Mouse (Mus musculus) liver, postnatal 0 days (tissue): ENCODE measurements around the gene Wdr91. TPM values are rescaled to one million over a fixed set of nuclear protein-coding genes. Genes with fewer than 3 reads are reported as not detected.

Experiments
- ATAC-seq: fragments of 200-750 bp; cut with Nextera tagmentation; 2 replicates; pipeline ENCODE4 v1.8.0; 2017; ENCODE audit warnings: mild to moderate bottlenecking, moderate library complexity
- DNase-seq: peaks from one replicate; pipeline ENCODE4 v3.0.0-alpha.2; 2016
- H3K27ac ChIP-seq: fragments of 300-500 bp; sonication (generic); 2 replicates; pipeline ENCODE4 v1.5.1; 2014; ENCODE audit warnings: antibody characterized with exemption, moderate library complexity, mild to moderate bottlenecking, low read depth
- H3K27me3 ChIP-seq: fragments of 300-500 bp; sonication (generic); 2 replicates; pipeline ENCODE4 v1.6.1; 2014; ENCODE audit warnings: low read length, control low read depth, mixed read lengths; ENCODE audit not compliant: insufficient read depth
- H3K36me3 ChIP-seq: fragments of 300-500 bp; sonication (generic); replicated peaks from 2 replicates; pipeline ENCODE4 v1.6.1; 2014; ENCODE audit warnings: mild to moderate bottlenecking, control low read depth, low read length, moderate library complexity, mixed read lengths; ENCODE audit not compliant: insufficient read depth
- H3K4me1 ChIP-seq: fragments of 300-500 bp; sonication (generic); 2 replicates; pipeline ENCODE4 v1.6.1; 2014; ENCODE audit warnings: antibody characterized with exemption, mild to moderate bottlenecking, control low read depth; ENCODE audit not compliant: insufficient read depth
- H3K4me2 ChIP-seq: fragments of 300-500 bp; sonication (generic); 2 replicates; pipeline ENCODE4 v1.6.1; 2014; ENCODE audit warnings: low read depth, mild to moderate bottlenecking, low read length, moderate library complexity, mixed read lengths
- H3K4me3 ChIP-seq: fragments of 300-500 bp; sonication (generic); 2 replicates; pipeline ENCODE4 v1.5.1; 2014; ENCODE audit warnings: low read depth, low read length
- H3K9ac ChIP-seq: fragments of 300-500 bp; sonication (generic); replicated peaks from 2 replicates; pipeline ENCODE4 v1.6.1; 2014; ENCODE audit warnings: mild to moderate bottlenecking, moderate library complexity
- H3K9me3 ChIP-seq: fragments of 300-500 bp; sonication (generic); 2 replicates; pipeline ENCODE4 v1.6.1; 2016; ENCODE audit warnings: mild to moderate bottlenecking, control low read depth, low read length, mixed read lengths
- CTCF ChIP-seq: sonication (generic); IDR thresholded peaks from 2 replicates; pipeline ENCODE4 v1.5.1; 2016; ENCODE audit warnings: antibody characterized with exemption, low read depth
- EP300 ChIP-seq: IDR thresholded peaks from 2 replicates; pipeline ENCODE4 v1.6.1; 2016; ENCODE audit warnings: antibody characterized with exemption, low read depth, mild to moderate bottlenecking
- WGBS: fragments of 180-500 bp; shearing (Covaris S2); extraction: QIAGEN DNeasy Blood & Tissue Kit; methylation state at CpG from one replicate; pipeline ENCODE4 v1.1.7; 2014; ENCODE audit not compliant: insufficient replicate concordance; 5-methylcytosine and 5-hydroxymethylcytosine counted together
- polyA plus RNA-seq: library from polyadenylated mRNA; unstranded; fragments of >200 nt; fragmentation: Nextera tagmentation; extraction: Ambion mirVana; gene quantifications from 2 replicates; pipeline ENCODE4 v1.2.1, GENCODE M21; 2015

Gene Wdr91
- polyA plus RNA-seq, 1 experiment from 2014 or later = 5.7 TPM

DNA sequence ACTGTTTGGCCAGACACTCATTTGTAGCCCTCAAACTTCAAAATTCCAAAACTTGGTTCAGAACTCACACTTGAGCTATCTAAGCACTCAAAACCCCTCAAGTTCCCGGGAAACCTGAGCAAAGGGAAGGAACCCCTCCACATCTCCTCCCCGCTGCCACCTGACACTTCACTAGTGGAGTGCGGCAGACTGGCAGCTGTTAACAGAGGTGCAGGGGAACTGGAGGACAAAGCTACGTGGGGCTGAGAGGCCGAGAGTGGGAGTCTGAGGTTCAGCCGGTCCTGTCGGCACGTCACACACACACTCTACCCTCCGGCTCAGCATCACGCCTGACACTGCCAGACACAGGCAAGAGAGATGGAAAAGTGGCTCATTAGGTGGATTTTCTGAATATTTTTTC, 6.8 kb downstream of the Wdr91 start:
- no peaks in the 10 kb centered on the region for H3K9me3 ChIP-seq
- no peak overlapping the region for H3K4me3 ChIP-seq
- H3K9ac ChIP-seq = no peak overlapping the region
- 92% methylated on average over 10 of the region's 10 CpGs for WGBS
- no peak overlapping the region for H3K4me2 ChIP-seq
- H3K27ac ChIP-seq = no peak overlapping the region
- TF ChIP-seq CTCF (no peak), EP300 (no peak)
- H3K36me3 ChIP-seq = peaks cover 61% of the 10 kb centered on the region
- peaks cover 48% of the 10 kb centered on the region for H3K4me1 ChIP-seq
- DNase-seq (no peak), ATAC-seq (no peak)
- H3K27me3 ChIP-seq = no peaks in the 10 kb centered on the region

DNA sequence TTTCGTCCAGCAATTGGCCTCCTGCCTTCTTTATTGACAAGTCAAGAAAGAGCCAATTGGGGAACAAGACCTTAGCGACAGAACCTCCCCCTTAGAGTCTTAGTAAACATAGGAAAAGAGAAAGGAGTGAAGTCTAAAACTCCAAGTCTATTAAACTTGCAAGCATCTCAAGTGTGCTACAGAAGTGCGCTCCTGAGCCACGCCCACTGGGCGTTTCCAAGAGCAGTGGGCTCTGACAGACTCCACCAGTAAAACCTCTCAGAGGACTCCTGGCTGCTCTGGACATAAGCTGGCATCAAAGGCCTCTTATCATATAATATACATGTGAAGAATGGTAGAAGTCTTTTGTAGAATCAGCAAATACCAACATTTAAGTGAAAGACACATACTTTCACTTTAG, 7.2 kb downstream of the Wdr91 start:
- Histone ChIP-seq H3K4me1 (peaks cover 44% of the 10 kb centered on the region), H3K9ac (no peak overlapping the region), H3K4me2 (no peak overlapping the region), H3K4me3 (no peak overlapping the region), H3K9me3 (no peaks in the 10 kb centered on the region), H3K27me3 (no peaks in the 10 kb centered on the region), H3K36me3 (peaks cover 59% of the 10 kb centered on the region), H3K27ac (no peak overlapping the region)
- 77% methylated on average over 5 of the region's 5 CpGs for whole genome bisulfite sequencing
- DNase-seq = no peak
- TF ChIP-seq CTCF = no peak
- no peak for TF ChIP-seq EP300
- ATAC-seq = no peak

DNA sequence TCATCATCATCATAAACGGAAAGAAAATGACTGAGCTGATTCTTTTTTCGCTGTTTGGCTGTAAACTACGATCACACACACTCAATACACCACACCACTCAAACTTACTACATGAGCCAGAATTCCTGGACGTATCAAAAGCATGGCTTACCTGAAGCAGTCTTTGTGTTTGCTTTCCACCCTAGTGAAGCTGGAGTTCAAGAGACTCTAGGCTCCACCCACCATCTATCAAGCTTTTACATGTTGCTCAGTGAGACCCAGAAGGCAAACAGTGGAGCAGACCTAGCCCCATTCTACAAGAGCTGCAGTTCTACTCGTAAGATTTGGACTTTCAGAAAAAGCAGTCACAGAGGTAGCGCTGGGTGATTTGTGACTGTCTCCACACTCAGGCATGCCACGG, 8.1 kb downstream of the Wdr91 start:
- Histone ChIP-seq H3K36me3 (peaks cover 59% of the 10 kb centered on the region), H3K4me2 (0 out of 2 replicates have a peak overlapping the region, but pooled peaks have one; percentile 8), H3K27ac (0 out of 2 replicates have a peak overlapping the region, but pooled peaks have one; percentile 16), H3K4me1 (peaks cover 37% of the 10 kb centered on the region), H3K27me3 (no peaks in the 10 kb centered on the region), H3K4me3 (no peak overlapping the region), H3K9ac (no peak overlapping the region), H3K9me3 (no peaks in the 10 kb centered on the region)
- WGBS = 79% methylated on average over 7 of the region's 7 CpGs
- ATAC-seq (no peak), DNase-seq (no peak)
- TF ChIP-seq CTCF (no peak), EP300 (no peak)

DNA sequence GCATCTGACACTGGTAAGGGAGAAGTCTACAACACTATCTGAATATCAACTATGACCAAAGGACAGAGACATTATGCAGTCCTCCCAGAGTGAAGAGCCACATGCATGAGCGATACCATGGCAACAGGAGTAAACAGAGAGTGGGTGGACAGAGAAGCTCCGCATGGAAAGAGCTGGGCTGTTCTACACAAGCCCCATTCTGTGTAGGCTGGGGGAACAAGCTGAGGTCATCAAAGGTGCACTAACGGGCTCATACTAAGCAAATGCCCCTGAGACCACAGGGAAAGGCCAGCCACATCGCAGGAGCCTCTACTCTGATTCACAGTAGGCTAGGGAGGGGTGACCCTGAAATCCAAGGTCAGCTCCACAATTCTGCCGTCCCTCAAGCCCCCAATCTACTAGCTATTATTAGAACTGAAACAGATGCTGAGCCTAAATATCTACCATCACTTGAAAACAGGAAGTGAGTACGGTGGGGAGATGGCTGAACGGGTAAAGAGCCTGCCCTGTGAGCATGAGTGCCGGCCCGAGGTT, 8.7 kb downstream of the Wdr91 start:
- H3K27ac ChIP-seq = no peak overlapping the region; the same call in 1 of the 2 replicates
- ATAC-seq (peak; percentile 28; the same call in 1 of the 2 replicates), DNase-seq (no peak)
- H3K36me3 ChIP-seq = peaks cover 57% of the 10 kb centered on the region
- peaks cover 31% of the 10 kb centered on the region for H3K4me1 ChIP-seq
- H3K9ac ChIP-seq = no peak overlapping the region
- 0 out of 2 replicates have a peak overlapping the region, but pooled peaks have one; percentile 26 for H3K4me2 ChIP-seq
- H3K27me3 ChIP-seq = no peaks in the 10 kb centered on the region
- no peaks in the 10 kb centered on the region for H3K9me3 ChIP-seq
- WGBS = 46% methylated on average over 9 of the region's 9 CpGs
- no peak for TF ChIP-seq EP300
- no peak for TF ChIP-seq CTCF
- H3K4me3 ChIP-seq = no peak overlapping the region

DNA sequence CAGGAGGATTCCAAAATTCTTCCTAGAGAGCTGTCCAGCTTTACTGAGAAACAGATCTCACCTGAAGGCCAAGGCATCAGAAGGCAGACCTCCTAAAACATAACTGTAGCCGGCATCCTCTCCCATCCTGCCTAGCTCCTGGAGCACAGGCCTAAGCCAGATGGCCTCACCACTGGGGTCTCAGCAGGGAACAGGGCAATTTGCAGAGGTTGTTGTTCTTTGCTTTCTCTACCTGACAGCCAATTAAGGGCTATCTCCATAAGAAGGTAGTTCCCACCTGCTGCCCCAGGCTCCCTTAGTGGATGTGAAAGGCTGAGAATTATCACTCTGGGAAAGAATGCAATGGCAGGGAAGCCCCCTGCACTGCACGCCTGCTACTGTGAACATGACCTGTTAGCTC, 9.7 kb downstream of the Wdr91 start:
- Histone ChIP-seq H3K9ac (no peak overlapping the region), H3K36me3 (peaks cover 57% of the 10 kb centered on the region), H3K4me1 (peaks cover 23% of the 10 kb centered on the region), H3K27me3 (no peaks in the 10 kb centered on the region), H3K4me2 (no peak overlapping the region), H3K9me3 (no peaks in the 10 kb centered on the region), H3K27ac (no peak overlapping the region), H3K4me3 (no peak overlapping the region)
- TF ChIP-seq CTCF = no peak
- TF ChIP-seq EP300 = no peak
- WGBS = 83% methylated on average over 2 of the region's 2 CpGs
- DNase-seq (no peak), ATAC-seq (no peak)

DNA sequence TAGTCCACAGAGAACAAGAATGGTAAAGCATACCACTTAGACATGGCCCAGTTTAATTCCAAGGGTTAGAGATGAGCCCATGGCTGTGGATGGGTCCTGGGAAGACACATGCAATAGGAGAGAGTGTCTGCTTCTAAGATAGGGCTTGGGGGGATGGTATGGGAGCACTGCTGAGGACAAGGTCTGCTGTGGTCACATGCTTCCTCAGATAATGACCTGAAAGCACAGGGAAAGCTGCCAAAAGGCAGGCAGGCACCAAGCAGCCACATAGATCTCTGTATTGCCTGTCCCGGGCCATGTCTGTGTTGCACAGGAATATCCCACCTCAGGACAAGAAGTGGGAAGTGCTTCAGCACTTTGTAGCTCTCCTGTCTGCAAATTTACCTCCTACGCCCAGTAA, 11.5 kb downstream of the Wdr91 start:
- DNase-seq = peak; percentile 48
- no peak overlapping the region for H3K27ac ChIP-seq
- H3K27me3 ChIP-seq = no peaks in the 10 kb centered on the region
- H3K4me3 ChIP-seq = no peak overlapping the region
- H3K9ac ChIP-seq = no peak overlapping the region
- H3K9me3 ChIP-seq = no peaks in the 10 kb centered on the region
- peak; percentile 74 for ATAC-seq
- H3K4me2 ChIP-seq = no peak overlapping the region
- TF ChIP-seq CTCF (no peak), EP300 (no peak)
- H3K36me3 ChIP-seq = peaks cover 53% of the 10 kb centered on the region
- H3K4me1 ChIP-seq = peaks cover 23% of the 10 kb centered on the region
- 43% methylated on average over 2 of the region's 2 CpGs for WGBS
